Mouse (Mus musculus) right cerebral cortex, postnatal 36 days (tissue): Measurements from ENCODE around the gene Hmgcr.
"Not testable (repeated sequence)": the region's sequence is repeated elsewhere in the genome, so short reads cannot be mapped to it uniquely, and the experiment has no call there.

ENCODE experiments used
- DNase-seq, 2 experiments: peaks; one replicate each; pipeline ENCODE4 v3.0.0; 2022; ENCODE audit warnings: low spot score in 2 of 2, mixed read lengths in 1 of 2

The Hmgcr gene

GRCm38 (mm10) chr13:96671078-96671905, 556 bp upstream of the Hmgcr start:
- no peak for DNase-seq

- no peak for DNase-seq
Measured at GRCm38 (mm10) chr13:96670019-96670405, 724 bp downstream of the Hmgcr start.

GRCm38 (mm10) chr13:96664419-96664974, 6.2 kb downstream of the Hmgcr start:
- DNase-seq: no peak

GRCm38 (mm10) chr13:96663120-96663519, 7.6 kb downstream of the Hmgcr start:
- not testable (repeated sequence) for DNase-seq

GRCm38 (mm10) chr13:96660095-96660860, 10.5 kb downstream of the Hmgcr start:
- DNase-seq: no peak

GRCm38 (mm10) chr13:96658936-96659335, 11.8 kb downstream of the Hmgcr start:
- DNase-seq: no peak

GRCm38 (mm10) chr13:96656673-96657072, 14.1 kb downstream of the Hmgcr start:
- DNase-seq: no peak

GRCm38 (mm10) chr13:96653041-96653440, 17.7 kb downstream of the Hmgcr start:
- peak in 1 of 2 experiments; percentile 50 for DNase-seq

- DNase-seq: no peak
Measured at GRCm38 (mm10) chr13:96645822-96646221, 24.9 kb downstream of the Hmgcr start.

GRCm38 (mm10) chr13:96644168-96644567, 26.6 kb downstream of the Hmgcr start:
- no peak for DNase-seq

- no peak for DNase-seq
Measured at GRCm38 (mm10) chr13:96630396-96630795, 40.3 kb downstream of the Hmgcr start.

- no peak for DNase-seq
Measured at GRCm38 (mm10) chr13:96620891-96621290, 49.8 kb downstream of the Hmgcr start.

- DNase-seq: no peak
Measured at GRCm38 (mm10) chr13:96614615-96615014, 56.1 kb downstream of the Hmgcr start.

- DNase-seq: no peak
Measured at GRCm38 (mm10) chr13:96604242-96604641, 66.5 kb downstream of the Hmgcr start.

GRCm38 (mm10) chr13:96599182-96599581, 71.6 kb downstream of the Hmgcr start:
- DNase-seq: no peak
